Mouse (Mus musculus) thymus, postnatal 36 days (tissue): Measurements from ENCODE around the gene Pcdh15.

Source experiments
- DNase-seq, 2 experiments: peaks; one replicate each; pipeline ENCODE4 v3.0.0; 2022; ENCODE audit warnings: mixed read lengths in 2 of 2

The Pcdh15 gene

DNA sequence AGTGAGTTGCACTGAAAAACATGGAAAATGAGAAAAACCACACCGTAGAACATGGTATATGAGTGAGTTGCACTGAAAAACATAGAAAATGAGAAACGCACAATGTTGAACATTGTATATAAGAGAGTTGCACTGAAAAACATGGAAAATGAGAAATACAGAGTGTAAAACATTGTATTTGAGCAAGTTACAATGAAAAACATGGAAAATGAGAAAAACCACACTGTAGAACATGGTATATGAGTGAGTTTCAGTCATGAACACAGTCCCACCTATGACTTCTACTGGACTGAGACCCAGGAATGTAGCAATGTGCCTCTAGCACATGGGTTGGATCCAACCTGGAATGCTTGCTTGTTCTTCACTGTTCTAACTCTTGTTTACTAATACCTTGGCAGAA lies 279.9 kb downstream of the Pcdh15 start:
- DNase-seq, result no peak

DNA sequence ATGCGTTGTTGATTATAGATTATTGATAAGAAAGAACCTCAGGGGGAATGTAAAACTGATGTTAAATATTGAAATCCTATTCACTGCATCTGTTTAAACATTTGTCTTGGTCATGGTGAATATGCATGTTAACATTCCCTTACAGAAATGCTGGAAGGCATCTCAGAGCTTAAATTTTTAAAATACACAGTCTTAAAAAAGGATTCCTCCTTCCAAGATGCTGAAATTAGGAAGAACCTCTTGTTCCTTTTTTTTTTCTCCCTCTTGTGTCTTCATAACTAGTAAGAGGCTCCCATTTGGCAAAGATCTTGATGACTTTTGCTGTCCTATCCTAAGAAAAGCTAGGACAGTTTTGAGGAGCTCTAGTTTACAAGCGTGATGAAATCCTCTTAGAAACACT lies 284.9 kb downstream of the Pcdh15 start:
- no peak for DNase-seq

DNA sequence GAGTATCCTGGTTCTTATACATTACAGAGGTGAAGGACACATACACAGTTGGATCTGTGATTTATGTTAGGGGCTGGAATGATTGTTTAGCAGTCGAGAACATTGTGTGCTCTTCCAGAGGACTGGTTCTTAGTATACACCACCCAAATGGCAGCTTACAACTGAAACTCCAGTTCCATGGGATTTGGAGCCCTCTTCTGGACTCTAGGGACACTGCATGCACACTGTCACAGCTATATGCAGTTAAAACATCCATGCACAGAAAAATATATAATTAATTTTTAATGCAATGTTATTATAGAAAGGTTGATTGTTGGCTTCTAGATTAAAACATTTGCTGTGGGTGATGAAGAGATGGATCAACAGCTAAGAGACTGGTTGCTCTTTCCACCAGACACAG lies 301.3 kb downstream of the Pcdh15 start:
- DNase-seq, result no peak

DNA sequence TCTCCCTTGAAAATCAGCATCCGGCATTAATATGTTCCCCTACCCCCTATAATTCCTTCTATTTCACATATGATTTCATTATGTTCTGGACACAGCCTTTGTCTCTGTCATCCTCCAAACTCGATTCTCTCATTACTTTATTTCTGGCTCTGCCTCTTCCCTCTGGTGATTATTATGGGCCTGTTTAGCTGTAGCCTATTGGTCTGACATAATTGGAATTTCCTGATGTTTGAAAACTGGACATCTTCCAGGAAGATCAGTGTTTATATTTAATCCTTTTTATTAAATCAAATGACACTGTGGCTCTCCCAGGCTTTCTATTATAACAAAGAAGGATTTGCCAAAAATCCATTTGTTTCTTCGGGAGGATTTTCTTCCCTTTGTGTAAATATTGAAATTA lies 326.3 kb downstream of the Pcdh15 start:
- no peak for DNase-seq

DNA sequence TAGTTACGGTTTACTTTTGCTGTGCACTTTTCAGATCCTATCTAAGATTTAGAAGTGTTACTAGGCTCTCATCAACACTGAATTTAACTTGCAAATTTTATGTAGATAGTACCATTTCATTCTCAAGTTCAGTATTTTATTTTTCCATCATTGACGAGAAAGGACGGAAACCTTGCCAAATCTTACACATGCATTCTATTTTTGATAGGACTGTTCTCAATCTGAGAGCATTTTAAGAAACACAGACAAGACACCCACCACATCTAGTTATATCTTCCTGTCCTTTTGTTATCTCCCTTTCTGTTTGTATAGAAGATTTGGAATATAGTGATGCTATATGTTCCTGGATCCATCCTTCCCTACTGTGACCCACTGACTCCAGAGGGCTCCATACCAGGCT lies 332.2 kb downstream of the Pcdh15 start:
- DNase-seq, result no peak

DNA sequence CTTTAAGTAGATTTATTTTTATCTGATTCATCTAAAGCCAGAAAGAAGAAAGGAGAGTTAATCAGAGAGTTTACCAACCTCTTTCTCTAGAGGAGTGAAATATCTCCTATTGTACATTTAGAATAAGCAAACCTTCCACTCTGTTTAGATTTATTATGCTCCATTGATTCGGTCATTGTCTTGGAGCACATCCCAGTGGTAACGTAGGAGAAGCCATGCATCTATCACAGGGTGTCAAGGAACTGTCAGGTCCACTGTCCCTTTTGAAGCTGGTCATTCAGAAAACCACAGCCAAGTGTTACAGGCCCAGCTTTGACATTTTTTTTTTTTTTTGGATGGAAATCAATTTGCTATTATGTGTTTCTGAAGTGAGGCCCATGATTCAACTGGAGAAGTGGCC lies 384.9 kb downstream of the Pcdh15 start:
- no peak for DNase-seq

DNA sequence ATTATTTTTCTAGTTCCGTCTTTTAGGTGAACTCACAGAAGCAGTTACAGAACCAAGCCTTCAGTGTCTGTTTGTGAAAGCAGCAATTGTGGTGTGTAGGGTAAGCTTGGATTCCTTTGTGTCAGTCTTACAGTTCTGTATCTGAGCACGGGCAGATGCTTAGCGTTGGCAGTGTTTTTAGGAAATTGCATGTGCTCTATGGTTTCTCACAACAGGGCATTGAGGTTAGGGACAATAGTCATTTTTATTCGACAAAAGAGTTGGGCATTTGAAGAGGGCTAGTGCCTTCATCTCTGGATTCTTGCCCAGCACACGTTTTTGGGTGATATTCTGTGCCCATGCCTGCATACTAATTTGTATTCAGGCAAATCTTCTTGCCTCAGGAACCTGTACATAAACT lies 392.5 kb downstream of the Pcdh15 start:
- no peak for DNase-seq

DNA sequence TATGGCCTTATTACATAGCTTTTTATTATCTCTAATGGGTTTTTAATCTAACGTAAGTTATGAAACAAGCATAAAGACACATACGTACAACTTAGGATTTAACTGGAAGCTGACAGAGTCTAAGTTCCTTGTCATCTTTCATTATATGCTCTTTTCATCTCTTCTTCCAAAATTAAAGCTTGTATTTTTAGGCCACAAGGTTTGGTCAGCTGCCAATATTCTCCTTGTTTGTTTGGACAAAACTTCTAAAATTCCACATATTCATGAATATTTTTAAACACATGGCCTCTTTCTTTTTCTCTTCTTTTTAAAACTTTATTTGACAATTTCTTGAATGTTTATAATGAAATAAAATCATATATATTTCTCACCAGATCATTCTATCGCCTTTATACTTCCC lies 415.7 kb downstream of the Pcdh15 start:
- DNase-seq, result no peak

DNA sequence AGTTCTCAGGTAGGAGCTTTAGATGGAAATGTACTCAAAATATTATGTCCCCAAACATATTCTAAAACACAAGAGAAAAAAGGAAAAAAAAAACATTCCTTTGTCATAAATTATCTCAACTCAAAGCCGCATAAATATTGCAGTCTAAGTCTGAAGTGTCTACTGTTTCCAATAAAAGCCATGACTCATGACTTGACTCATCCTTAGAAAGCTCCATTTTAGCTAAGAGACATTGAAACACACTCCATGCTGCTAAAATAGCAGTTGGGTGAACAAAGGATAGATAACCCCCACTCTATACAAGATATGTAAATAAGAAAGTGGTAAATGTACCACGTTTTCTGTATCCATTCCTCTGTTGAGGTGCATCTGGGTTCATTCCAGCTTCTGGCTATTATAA lies 416.6 kb downstream of the Pcdh15 start:
- DNase-seq, result no peak

DNA sequence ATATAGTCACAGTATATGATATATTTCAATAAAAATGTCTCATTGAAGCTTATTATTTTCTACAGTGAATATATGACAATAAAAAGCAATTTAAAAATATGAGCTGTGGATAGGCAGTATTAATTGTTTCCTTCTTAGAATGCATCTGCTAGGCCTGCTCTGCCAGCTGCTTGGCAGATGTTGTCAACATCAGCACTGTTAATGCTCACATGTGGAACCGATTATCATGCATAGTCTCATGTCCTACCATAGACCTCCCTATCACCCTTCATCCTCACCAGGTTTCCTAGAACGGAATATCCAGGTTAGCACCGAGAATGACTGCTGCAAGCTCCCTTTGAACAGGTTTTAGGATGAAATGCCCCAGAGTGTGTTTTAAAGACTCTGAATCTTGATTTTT lies 420.3 kb downstream of the Pcdh15 start:
- no peak for DNase-seq

DNA sequence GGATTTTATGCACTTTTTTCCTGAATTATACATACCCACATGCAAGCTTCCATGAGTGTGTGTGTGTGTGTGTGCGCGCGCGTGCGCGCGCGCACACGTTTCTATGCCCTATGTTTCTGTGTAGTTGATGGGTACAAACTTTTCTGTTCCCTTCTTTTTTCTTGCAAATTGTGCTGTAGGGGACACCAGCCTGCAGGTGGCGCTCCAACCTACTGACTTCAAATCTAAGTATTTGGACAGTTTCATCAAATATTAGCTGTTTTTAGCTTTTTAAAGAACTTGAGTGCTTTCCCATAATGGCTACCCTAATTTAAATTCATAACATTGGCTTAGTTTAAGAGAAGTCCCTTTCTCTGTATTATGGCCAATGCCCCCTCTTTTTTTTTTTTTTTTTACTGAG lies 453.7 kb downstream of the Pcdh15 start:
- no peak for DNase-seq

DNA sequence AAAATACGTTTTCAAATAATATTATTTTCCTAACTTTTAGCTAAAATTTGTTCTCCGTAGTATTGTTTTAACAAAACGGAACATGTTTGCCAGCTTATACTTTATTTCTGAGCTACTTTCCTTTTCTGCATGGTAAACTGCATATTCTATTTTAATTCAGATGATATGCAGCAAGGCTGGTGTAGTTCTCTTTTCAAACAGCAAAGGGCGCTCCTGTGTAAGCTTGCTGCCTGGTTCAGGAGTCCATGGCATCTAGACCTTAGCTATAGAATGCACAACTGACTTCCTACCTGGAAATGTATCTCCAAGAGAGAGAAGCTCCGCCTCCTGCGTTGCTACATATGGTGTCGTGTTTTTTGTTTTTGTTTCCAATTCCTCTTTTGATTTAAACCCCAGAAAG lies 465.1 kb downstream of the Pcdh15 start:
- DNase-seq, result no peak

DNA sequence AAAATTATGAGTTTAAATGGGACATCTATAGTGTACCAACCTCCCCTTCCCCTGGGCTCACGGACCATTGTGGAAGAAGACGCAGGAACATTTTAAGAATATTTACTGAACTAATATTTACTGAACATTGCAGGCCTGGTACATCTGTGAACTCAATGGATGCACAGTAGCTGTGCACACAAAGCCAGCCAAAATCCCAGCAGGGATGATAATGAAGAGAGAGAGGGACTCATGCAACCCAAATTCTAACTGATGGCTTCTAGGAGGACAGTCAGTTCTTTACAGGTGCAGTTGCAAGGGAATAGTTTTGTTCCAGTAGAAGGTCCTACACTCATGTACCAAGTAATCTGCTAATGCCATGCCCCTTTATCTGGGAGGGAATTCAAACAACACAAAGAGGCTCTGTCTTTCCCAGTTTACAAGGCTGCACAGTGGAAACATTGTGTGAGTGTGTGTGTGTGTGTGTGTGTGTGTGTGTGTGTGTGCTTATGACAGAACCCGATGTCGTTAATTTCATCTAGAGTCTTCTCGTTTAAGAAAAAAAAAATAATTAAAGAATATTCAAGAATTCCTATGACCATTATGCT lies 475.7 kb downstream of the Pcdh15 start:
- no peak for DNase-seq

DNA sequence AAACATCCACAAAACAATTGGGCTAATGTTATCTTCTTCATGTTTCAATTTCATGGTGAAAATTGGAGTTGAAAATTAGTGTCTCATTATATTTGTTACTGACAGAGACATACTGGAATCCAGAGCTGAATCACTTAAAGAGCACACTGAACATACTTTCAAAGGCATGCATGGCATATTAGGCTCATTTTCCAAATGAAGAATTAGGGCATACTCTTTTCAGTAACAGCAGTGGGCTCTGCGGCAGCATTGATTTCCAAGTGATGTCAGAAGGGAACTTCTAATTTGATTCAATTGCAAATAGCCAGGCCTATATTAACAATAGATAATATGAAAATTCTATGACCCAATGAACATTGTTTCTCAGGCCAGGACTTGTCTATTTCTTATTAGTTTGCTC lies 568.4 kb downstream of the Pcdh15 start:
- no peak for DNase-seq

DNA sequence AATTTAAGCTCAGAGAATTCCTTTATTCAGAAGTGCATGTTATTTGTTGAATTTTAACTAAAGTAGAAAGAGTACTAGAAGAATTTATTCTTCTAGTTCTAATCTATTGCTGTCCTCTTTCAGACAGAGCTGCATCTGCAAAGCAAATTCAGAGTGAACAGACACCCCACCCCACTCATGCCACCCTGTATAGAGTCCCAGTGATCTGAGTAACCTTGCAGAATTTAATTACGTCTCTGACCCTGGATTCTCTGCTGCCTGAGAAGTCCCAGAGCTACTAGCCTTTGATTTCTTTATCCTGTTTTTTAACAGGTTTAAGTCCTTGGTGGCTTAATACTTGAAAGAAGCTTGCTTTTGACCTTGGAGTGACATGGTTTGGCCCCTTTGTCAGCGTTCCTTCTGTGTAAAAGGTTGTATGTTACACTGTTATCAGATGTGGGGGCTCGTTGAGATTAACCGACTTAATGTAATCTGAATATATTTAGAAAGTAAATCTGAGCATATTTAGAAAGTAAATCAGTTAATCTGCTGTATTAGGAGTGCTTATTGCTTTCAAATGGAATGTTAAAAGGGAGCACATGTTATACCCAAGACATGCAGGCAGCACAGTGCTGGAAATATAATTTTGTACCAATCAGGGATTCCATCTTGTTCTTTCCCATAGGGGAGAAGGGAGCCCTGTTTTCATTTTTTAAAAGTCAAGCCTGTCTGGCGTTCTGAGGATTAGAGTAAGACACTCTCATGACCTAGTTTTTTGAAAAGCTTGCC lies 601.6 kb downstream of the Pcdh15 start:
- DNase-seq, result no peak

DNA sequence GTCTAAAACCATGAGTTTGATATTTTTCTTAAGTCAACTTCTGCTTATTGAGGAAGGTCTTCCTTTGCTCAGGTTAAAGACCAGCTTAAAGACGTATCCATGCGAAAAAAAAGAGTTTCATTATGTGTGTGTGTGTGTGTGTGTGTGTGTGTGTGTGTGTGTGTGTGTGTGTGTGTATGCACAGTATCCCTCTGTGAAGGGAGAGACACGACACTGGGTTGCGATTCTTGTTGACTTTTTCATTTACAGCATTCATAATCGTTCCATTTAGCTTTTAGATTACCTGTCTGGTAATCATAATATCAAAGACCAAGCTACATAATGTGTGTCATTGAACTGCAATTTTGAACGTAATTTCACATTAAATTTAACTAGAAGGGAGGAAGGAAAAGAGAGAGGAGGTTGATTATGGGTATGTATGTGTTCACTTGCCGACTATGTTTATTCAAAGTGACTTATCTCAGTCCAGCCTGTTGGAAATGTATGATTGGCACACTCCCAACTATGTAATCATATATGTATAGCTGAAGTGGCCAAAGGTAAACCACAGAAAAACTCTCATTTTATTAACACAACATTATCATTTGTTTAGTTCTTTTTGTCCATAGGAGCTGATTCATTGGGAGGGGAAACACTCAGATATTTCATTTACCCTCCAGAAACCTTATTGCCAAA lies 626.6 kb downstream of the Pcdh15 start:
- DNase-seq, result no peak

DNA sequence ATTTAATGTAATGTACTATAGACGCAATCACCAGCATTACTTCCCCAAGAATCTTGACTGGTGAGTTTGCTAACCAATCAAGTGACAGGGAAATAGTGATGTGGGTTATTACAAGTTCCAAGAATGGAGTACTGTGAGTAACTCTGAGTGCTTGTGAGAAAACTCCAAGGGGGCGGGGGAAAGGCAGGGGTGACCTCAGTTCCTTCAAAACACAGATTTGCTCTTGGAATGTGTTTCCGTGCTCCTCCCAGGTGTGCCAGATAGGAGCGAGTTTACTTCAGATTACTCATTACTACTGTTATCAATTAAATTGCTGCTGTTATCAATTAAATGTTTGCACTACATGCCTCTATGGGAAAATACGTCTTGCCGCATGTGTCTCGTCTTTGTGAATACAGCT lies 634.1 kb downstream of the Pcdh15 start:
- no peak for DNase-seq

DNA sequence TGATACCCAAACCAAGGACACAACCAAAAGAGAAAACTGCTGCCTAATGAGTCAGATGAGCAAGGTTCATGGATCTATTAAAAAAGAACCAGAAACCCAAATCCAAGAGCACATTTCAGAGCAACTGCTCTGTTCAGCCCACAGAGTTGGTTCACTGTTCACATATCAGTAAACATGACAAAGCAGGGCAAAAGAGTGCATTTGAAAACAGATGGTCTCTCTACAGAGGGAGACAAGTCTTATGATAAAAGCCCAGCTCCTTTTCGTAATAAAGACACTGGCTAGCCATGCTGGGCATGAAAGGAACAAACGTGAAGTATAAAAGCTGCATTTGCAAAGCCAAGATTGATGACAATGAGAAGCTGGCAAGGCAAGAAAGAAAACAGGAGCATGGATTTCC lies 649.9 kb downstream of the Pcdh15 start:
- no peak for DNase-seq

DNA sequence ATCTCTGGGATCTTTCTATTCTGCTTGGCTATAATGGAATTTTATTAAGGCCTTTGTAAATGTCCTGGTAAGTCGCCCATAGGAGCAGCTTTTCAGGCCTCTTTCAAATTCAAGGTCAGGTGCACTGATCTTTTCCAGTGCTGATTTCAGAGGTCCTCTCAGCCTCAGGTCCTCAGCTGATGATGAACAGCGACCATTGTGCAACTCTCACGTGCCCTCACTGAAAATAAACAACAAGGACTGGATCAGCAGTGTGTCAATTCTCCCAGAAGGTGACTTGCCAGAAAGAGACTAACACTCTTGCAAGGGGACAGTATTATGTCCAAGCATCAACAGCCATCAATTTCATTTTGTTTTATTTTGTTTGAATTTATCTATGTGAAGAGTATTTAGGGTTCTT lies 654.7 kb downstream of the Pcdh15 start:
- DNase-seq, result no peak

DNA sequence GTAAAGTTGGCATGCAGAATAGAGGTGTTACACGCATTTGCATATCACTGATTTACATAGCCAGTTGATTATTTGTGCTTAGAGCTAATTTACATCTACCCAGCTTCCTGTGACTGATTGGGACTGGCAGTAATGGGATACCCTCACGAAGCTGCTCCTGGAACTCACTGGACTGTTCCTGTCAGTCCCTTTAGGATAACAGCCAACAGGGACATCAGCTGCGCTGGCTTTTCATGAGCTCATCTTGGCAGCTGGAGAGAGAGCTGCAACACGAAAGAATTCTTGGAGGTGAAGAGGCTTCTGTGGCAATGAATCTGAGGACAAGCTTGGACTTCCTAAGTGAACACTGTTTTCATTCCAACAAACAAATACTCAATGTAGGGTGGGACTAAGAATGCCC lies 683.8 kb downstream of the Pcdh15 start:
- DNase-seq, result no peak

DNA sequence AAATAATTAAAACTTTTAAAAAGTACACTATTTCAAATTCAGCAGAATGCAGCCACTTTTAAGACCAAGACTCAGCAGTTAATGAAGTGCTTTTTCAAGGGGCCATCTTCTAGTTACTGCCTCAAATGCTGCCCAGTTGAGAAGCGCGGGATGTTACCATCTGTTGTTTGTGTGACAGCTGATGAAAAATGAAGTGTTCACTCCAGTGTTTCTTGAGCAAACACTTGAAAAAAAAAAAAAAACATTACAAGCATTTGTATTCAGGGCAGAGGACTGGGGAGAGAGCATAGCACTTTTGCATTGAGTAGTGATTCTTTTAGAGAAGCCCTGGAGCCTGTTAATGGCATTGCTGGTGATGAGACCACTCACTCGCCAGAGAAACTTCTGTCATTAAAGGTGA lies 689.0 kb downstream of the Pcdh15 start:
- no peak for DNase-seq

DNA sequence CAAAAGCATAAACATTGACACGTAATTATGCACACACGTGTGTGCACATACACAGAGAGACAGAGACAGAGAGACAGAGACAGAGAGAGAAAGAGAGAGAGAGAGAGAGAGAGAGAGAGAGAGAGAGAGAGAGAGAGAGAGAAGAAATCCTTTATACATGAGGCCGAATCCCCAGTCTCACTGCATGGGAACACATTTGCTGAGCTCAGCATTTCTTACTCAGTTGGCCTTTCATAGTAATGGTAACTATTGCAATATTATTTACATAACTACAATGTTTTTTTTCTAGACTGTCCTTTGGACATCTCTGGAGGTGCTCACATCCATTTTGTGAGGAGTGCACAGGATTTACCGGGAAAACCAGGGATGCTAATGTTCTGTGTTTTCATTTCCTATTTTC lies 705.9 kb downstream of the Pcdh15 start:
- DNase-seq, result no peak

DNA sequence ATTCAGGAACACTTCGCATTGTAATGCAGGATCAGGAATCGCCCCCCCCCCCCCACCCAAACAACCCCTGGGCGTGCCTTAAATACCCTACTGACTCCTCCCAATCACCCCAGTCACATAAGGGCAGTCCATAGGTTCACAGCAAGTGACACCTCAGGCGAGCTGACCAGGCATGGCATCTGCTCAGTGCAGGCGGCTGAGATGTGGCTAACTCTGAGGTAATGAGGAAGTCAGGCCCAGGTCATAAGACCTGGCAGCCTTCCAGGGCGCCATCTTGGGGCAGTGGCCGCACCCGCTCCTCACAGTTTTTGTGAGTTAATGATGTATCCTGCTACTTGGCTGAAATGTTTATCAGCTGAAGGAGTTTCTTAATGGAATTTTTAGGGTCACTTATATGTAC lies 713.2 kb downstream of the Pcdh15 start:
- no peak for DNase-seq
